Mouse (Mus musculus) CH12.LX (cell line): ENCODE measurements at regions not wholly inside any gene's neighbourhood (a gene's known extent, or its start where the extent isn't known, plus 50 kb on each side); places are given as distances from the start of the nearest gene placed in this dataset.

Experiments
- CTCF ChIP-seq, 2 experiments: IDR thresholded peaks in 1 of 2; conservative IDR thresholded peaks in 1 of 2; 2 replicates each; pipeline ENCODE4 v1.5.1; 2011 to 2012; ENCODE audit warnings: low read depth in 2 of 2, low read length in 2 of 2, improper control_type of control experiment in 1 of 2, inconsistent platforms in 1 of 2, mild to moderate bottlenecking in 1 of 2, moderate library complexity in 1 of 2
- HCFC1 ChIP-seq: IDR thresholded peaks from 2 replicates; pipeline ENCODE4 v1.6.1; 2012; ENCODE audit warnings: low read depth, mild to moderate bottlenecking, inconsistent platforms, low read length, improper control_type of control experiment
- MAFK ChIP-seq: IDR thresholded peaks from 2 replicates; pipeline ENCODE4 v1.6.1; 2011; ENCODE audit warnings: low read length, improper control_type of control experiment; ENCODE audit not compliant: insufficient replicate concordance
- POLR2A ChIP-seq: IDR thresholded peaks from 2 replicates; pipeline ENCODE4 v1.6.1; 2011; ENCODE audit warnings: low read depth, mild to moderate bottlenecking, improper control_type of control experiment, low read length
- RCOR1 ChIP-seq: conservative IDR thresholded peaks from 2 replicates; pipeline ENCODE4 v1.6.1; 2012; ENCODE audit warnings: low read depth, mild to moderate bottlenecking, inconsistent platforms, low read length, improper control_type of control experiment
- USF2 ChIP-seq: conservative IDR thresholded peaks from 2 replicates; pipeline ENCODE4 v1.6.1; 2011; ENCODE audit warnings: low read depth, low read length, improper control_type of control experiment

- TF ChIP-seq CTCF (conservative IDR thresholded peaks at IDR 0.05 in 1 of 2, IDR thresholded peaks at IDR 0.05 in 1 of 2; ENCODE audit: low read depth in 2 of 2, low read length in 2 of 2), result no peak
- no peak for TF ChIP-seq POLR2A
- TF ChIP-seq RCOR1, result no peak
- no peak for TF ChIP-seq HCFC1
- TF ChIP-seq USF2, result no peak
- no peak for TF ChIP-seq MAFK
Observed at GRCm38 (mm10) chr11:90088473-90088872, 58.3 kb downstream of the Tmem100 start.
